Mouse (Mus musculus): ENCODE data around the gene Tmed8. TPM values are rescaled to one million over a fixed set of nuclear protein-coding genes. Genes with fewer than 3 reads are reported as not detected.
"Not testable (repeated sequence)": the region's sequence is repeated elsewhere in the genome, so short reads cannot be mapped to it uniquely, and the experiment has no call there.

Tmed8 gene
- polyA plus RNA-seq, 1 experiment, result 13.4 TPM

DNA sequence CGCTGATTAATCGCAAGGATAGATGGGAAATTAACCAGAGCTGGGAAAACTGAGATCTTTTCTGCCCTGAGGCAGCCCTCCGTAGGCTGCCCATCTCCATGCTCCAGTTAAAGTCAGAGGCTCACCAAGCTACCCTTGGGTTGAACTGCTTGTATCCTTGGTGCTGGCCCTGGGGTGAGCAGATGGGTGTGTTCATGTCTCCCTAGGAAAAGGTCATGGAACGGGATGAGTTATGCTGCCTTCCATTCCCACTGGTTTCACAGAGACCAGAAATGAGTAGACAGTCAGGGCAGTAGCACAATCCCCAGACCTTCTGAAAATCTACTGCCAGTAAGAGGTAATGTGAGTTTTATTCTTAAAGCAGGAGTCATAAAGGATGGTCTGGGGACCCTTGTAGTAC is 22.6 kb downstream of the Tmed8 start:
- Histone ChIP-seq H3K27ac (ENCODE audit: insufficient read depth, low read length) (no peak overlapping the region), H3K4me1 (ENCODE audit: control insufficient read depth, insufficient read depth, low read length) (no peaks in the 10 kb centered on the region), H3K4me3 (ENCODE audit: low read depth, low read length) (no peak overlapping the region), H3K27me3 (ENCODE audit: control insufficient read depth, insufficient read depth, low read length, poor library complexity, severe bottlenecking) (no peaks in the 10 kb centered on the region), H3K9me3 (replicated peaks; ENCODE audit: control insufficient read depth, insufficient read depth, low read length, poor library complexity, severe bottlenecking) (no peaks in the 10 kb centered on the region), H3K36me3 (ENCODE audit: control insufficient read depth, insufficient read depth, low read length, poor library complexity, severe bottlenecking) (no peaks in the 10 kb centered on the region), H3K9ac (ENCODE audit: low read depth, poor library complexity, severe bottlenecking) (no peak overlapping the region)
- TF ChIP-seq POLR2A (IDR thresholded peaks at IDR 0.05; ENCODE audit: insufficient read depth, low read length), result no peak
- TF ChIP-seq CTCF (IDR thresholded peaks at IDR 0.05; ENCODE audit: low read depth, low read length), result no peak
- no peak for TF ChIP-seq EP300 (IDR thresholded peaks at IDR 0.05; ENCODE audit: insufficient read depth, low read depth, low read length)

GRCm38 (mm10) chr12:87175194-87175946 is 24.9 kb downstream of the Tmed8 start:
- Histone ChIP-seq H3K27me3 (ENCODE audit: control insufficient read depth, insufficient read depth, low read length, poor library complexity, severe bottlenecking) (no peaks in the 10 kb centered on the region), H3K36me3 (ENCODE audit: control insufficient read depth, insufficient read depth, low read length, poor library complexity, severe bottlenecking) (no peaks in the 10 kb centered on the region; the same call in 1 of the 2 replicates), H3K4me3 (ENCODE audit: low read depth, low read length) (no peak overlapping the region), H3K9ac (ENCODE audit: low read depth, poor library complexity, severe bottlenecking) (no peak overlapping the region), H3K9me3 (replicated peaks; ENCODE audit: control insufficient read depth, insufficient read depth, low read length, poor library complexity, severe bottlenecking) (no peaks in the 10 kb centered on the region), H3K27ac (ENCODE audit: insufficient read depth, low read length) (no peak overlapping the region), H3K4me1 (ENCODE audit: control insufficient read depth, insufficient read depth, low read length) (no peaks in the 10 kb centered on the region)
- TF ChIP-seq CTCF (IDR thresholded peaks at IDR 0.05; ENCODE audit: low read depth, low read length), result no peak
- TF ChIP-seq EP300 (IDR thresholded peaks at IDR 0.05; ENCODE audit: insufficient read depth, low read depth, low read length), result no peak
- TF ChIP-seq POLR2A (IDR thresholded peaks at IDR 0.05; ENCODE audit: insufficient read depth, low read length), result no peak

DNA sequence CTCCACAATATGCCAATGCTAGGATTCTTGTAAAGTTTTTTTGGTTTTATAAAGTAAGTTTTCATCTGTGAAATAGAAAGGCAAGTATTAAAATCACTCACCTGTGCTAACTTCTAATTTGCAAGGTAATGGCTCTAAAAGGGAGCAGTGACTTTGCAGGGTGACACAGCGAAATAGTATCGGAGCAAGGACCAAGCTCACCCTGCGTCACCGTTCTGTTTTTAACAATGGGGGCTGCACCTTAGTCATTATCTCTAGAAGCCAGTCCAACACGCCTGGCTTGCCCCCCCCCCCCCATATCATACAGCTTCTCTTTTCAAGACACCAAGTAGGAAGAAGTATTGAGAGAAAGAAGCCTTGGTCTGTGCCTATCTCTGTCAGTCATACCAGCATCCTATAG is 39.4 kb downstream of the Tmed8 start:
- Histone ChIP-seq H3K9me3 (replicated peaks; ENCODE audit: control insufficient read depth, insufficient read depth, low read length, poor library complexity, severe bottlenecking) (no peaks in the 10 kb centered on the region), H3K27me3 (ENCODE audit: control insufficient read depth, insufficient read depth, low read length, poor library complexity, severe bottlenecking) (no peaks in the 10 kb centered on the region), H3K9ac (ENCODE audit: low read depth, poor library complexity, severe bottlenecking) (no peak overlapping the region), H3K27ac (ENCODE audit: insufficient read depth, low read length) (no peak overlapping the region), H3K36me3 (ENCODE audit: control insufficient read depth, insufficient read depth, low read length, poor library complexity, severe bottlenecking) (no peaks in the 10 kb centered on the region), H3K4me3 (ENCODE audit: low read depth, low read length) (no peak overlapping the region), H3K4me1 (ENCODE audit: control insufficient read depth, insufficient read depth, low read length) (no peaks in the 10 kb centered on the region)
- TF ChIP-seq POLR2A (IDR thresholded peaks at IDR 0.05; ENCODE audit: insufficient read depth, low read length), result no peak
- TF ChIP-seq CTCF (IDR thresholded peaks at IDR 0.05; ENCODE audit: low read depth, low read length), result no peak
- no peak for TF ChIP-seq EP300 (IDR thresholded peaks at IDR 0.05; ENCODE audit: insufficient read depth, low read depth, low read length)

DNA sequence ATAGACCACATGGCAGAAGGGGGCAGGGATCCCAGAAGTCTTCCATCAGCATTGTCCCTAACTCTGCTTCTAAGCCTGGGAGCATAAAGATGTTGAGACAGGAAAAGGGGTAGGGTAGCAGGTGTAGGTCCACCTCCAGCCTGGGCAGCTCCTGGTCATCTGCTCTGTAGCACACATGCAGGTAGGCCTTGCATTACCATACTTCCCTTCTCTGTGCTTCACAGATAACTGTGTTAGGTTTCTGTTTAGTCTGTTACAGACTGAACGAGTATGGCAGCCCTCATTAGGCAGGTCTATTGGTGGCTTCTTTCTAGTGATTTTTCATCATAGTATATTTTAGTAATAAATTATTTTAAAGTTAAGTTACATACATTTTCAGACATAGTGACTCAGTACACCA is 39.9 kb downstream of the Tmed8 start:
- Histone ChIP-seq H3K9ac (ENCODE audit: low read depth, poor library complexity, severe bottlenecking) (no peak overlapping the region), H3K27ac (ENCODE audit: insufficient read depth, low read length) (no peak overlapping the region), H3K27me3 (ENCODE audit: control insufficient read depth, insufficient read depth, low read length, poor library complexity, severe bottlenecking) (no peaks in the 10 kb centered on the region), H3K36me3 (ENCODE audit: control insufficient read depth, insufficient read depth, low read length, poor library complexity, severe bottlenecking) (no peaks in the 10 kb centered on the region), H3K4me3 (ENCODE audit: low read depth, low read length) (no peak overlapping the region), H3K9me3 (replicated peaks; ENCODE audit: control insufficient read depth, insufficient read depth, low read length, poor library complexity, severe bottlenecking) (no peaks in the 10 kb centered on the region), H3K4me1 (ENCODE audit: control insufficient read depth, insufficient read depth, low read length) (no peaks in the 10 kb centered on the region)
- TF ChIP-seq CTCF (IDR thresholded peaks at IDR 0.05; ENCODE audit: low read depth, low read length) (no peak), POLR2A (IDR thresholded peaks at IDR 0.05; ENCODE audit: insufficient read depth, low read length) (no peak), EP300 (IDR thresholded peaks at IDR 0.05; ENCODE audit: insufficient read depth, low read depth, low read length) (no peak)

DNA sequence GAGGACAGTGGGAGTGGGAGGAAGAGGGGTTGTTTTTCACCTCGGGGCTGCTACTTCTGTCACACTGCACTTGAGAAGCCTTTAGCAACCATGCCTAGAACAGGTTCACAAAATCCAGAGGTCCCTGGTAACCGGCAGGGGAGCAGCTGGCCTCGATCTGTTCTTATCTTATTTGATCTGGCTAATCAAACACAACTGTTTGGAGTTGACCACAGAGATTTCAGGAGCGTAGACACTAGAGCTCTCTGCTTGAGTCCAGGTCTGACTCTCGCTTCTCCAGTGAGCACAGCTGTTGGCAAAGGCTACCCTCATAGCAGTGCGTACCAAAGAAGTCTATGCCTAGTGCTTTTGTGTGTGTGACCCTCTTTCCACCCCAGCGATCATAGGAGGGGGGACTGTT is 42.2 kb downstream of the Tmed8 start:
- Histone ChIP-seq H3K36me3 (ENCODE audit: control insufficient read depth, insufficient read depth, low read length, poor library complexity, severe bottlenecking) (no peaks in the 10 kb centered on the region), H3K27me3 (ENCODE audit: control insufficient read depth, insufficient read depth, low read length, poor library complexity, severe bottlenecking) (no peaks in the 10 kb centered on the region), H3K9ac (ENCODE audit: low read depth, poor library complexity, severe bottlenecking) (no peak overlapping the region), H3K4me1 (ENCODE audit: control insufficient read depth, insufficient read depth, low read length) (no peaks in the 10 kb centered on the region), H3K4me3 (ENCODE audit: low read depth, low read length) (no peak overlapping the region), H3K9me3 (replicated peaks; ENCODE audit: control insufficient read depth, insufficient read depth, low read length, poor library complexity, severe bottlenecking) (no peaks in the 10 kb centered on the region; the same call in 1 of the 2 replicates), H3K27ac (ENCODE audit: insufficient read depth, low read length) (no peak overlapping the region)
- TF ChIP-seq POLR2A (IDR thresholded peaks at IDR 0.05; ENCODE audit: insufficient read depth, low read length), result no peak

DNA sequence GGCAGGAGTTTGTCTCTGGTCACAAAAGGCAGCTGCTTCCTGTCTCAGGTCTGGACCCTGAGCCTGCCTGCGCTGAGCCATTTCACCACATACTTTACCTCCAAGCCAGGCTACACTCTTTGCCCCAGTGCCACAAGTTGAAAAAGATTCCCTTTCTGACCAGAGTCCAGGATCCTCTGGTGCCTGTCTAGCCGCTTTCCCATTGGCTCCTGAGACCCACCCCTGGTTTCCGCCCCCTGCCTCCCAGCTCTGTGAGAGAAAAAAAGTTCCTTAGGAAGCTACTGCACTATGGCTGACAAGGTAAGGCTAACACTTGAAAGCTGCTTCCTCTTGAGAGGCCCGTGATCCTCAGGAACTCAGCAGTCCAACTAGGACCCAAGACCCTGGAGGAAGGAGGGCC is 42.9 kb downstream of the Tmed8 start:
- Histone ChIP-seq H3K27ac (ENCODE audit: insufficient read depth, low read length) (no peak overlapping the region), H3K4me3 (ENCODE audit: low read depth, low read length) (no peak overlapping the region), H3K9ac (ENCODE audit: low read depth, poor library complexity, severe bottlenecking) (no peak overlapping the region), H3K4me1 (ENCODE audit: control insufficient read depth, insufficient read depth, low read length) (no peaks in the 10 kb centered on the region), H3K27me3 (ENCODE audit: control insufficient read depth, insufficient read depth, low read length, poor library complexity, severe bottlenecking) (no peaks in the 10 kb centered on the region), H3K36me3 (ENCODE audit: control insufficient read depth, insufficient read depth, low read length, poor library complexity, severe bottlenecking) (no peaks in the 10 kb centered on the region), H3K9me3 (replicated peaks; ENCODE audit: control insufficient read depth, insufficient read depth, low read length, poor library complexity, severe bottlenecking) (no peaks in the 10 kb centered on the region; the same call in none of the 2 replicates)
- TF ChIP-seq CTCF (IDR thresholded peaks at IDR 0.05; ENCODE audit: low read depth, low read length), result no peak
- no peak for TF ChIP-seq POLR2A (IDR thresholded peaks at IDR 0.05; ENCODE audit: insufficient read depth, low read length)
- TF ChIP-seq EP300 (IDR thresholded peaks at IDR 0.05; ENCODE audit: insufficient read depth, low read depth, low read length), result no peak

DNA sequence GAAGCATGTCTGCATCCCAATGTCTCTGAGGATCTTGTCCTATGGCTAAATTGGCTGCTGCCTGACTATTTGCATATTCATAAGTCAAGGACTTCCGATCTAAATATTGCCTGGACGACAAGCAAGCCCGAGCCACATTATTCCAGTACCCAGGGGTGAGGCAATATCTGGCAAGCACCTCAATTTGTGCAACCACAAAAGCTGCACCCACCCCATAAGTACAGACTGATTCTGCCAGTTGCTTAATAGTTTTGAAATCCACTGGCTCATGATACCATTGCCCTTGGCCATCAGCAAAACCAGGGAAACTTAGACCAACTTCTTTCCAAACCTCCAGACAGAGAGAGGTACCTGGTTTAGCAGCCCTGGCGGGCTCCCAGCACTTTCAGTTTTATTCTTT is 45.8 kb downstream of the Tmed8 start:
- H3K4me3 ChIP-seq (ENCODE audit: low read depth, low read length); H3K27ac ChIP-seq (ENCODE audit: insufficient read depth, low read length); H3K27me3 ChIP-seq (ENCODE audit: control insufficient read depth, insufficient read depth, low read length, poor library complexity, severe bottlenecking); H3K36me3 ChIP-seq (ENCODE audit: control insufficient read depth, insufficient read depth, low read length, poor library complexity, severe bottlenecking); H3K9ac ChIP-seq (ENCODE audit: low read depth, poor library complexity, severe bottlenecking); H3K4me1 ChIP-seq (ENCODE audit: control insufficient read depth, insufficient read depth, low read length): not testable (repeated sequence)
- peaks cover 15% of the 10 kb centered on the region for H3K9me3 ChIP-seq (replicated peaks; ENCODE audit: control insufficient read depth, insufficient read depth, low read length, poor library complexity, severe bottlenecking)

All from ES-Bruce4 (cell line).